Mouse (Mus musculus) neural tube, embryonic 12.5 days (tissue): ENCODE results near the gene Acyp2. TPM values are rescaled to one million over a fixed set of nuclear protein-coding genes. Genes with fewer than 3 reads are reported as not detected.

ENCODE experiments used
- ATAC-seq: fragments of 200-750 bp; cut with Nextera tagmentation; 2 replicates; pipeline ENCODE4 v1.8.0; 2017; ENCODE audit warnings: low read depth, mild to moderate bottlenecking, moderate TSS enrichment, moderate library complexity; ENCODE audit not compliant: low FRiP score
- H3K27ac ChIP-seq: fragments of 300-500 bp; sonication (generic); 2 replicates; pipeline ENCODE4 v1.5.1; 2016
- H3K27me3 ChIP-seq: fragments of 300-500 bp; sonication (generic); replicated peaks from 2 replicates; pipeline ENCODE4 v1.6.1; 2016; ENCODE audit warnings: mild to moderate bottlenecking
- H3K36me3 ChIP-seq: fragments of 300-500 bp; sonication (generic); 2 replicates; pipeline ENCODE4 v1.6.1; 2016; ENCODE audit warnings: mild to moderate bottlenecking
- H3K4me1 ChIP-seq: fragments of 300-500 bp; sonication (generic); 2 replicates; pipeline ENCODE4 v1.6.1; 2016
- H3K4me2 ChIP-seq: fragments of 300-500 bp; sonication (generic); replicated peaks from 2 replicates; pipeline ENCODE4 v1.6.1; 2016; ENCODE audit warnings: mild to moderate bottlenecking
- H3K4me3 ChIP-seq: fragments of 300-500 bp; sonication (generic); 2 replicates; pipeline ENCODE4 v1.5.1; 2016
- H3K9ac ChIP-seq: fragments of 300-500 bp; sonication (generic); 2 replicates; pipeline ENCODE4 v1.6.1; 2016; ENCODE audit warnings: mild to moderate bottlenecking
- H3K9me3 ChIP-seq: fragments of 300-500 bp; sonication (generic); 2 replicates; pipeline ENCODE4 v1.6.1; 2016; ENCODE audit warnings: mild to moderate bottlenecking
- WGBS: fragments of 180-500 bp; shearing (Covaris S2); methylation state at CpG from one replicate; pipeline ENCODE4 v1.1.7; 2016; 5-methylcytosine and 5-hydroxymethylcytosine counted together
- polyA plus RNA-seq: library from polyadenylated mRNA; unstranded; fragments of >200 nt; fragmentation: Nextera tagmentation; extraction: Ambion mirVana; gene quantifications from 2 replicates; pipeline ENCODE4 v1.2.1, GENCODE M21; 2016

Acyp2 gene
- 23.6 and 25.7 TPM in 2 replicates for polyA plus RNA-seq

- no peaks in the 10 kb centered on the region for H3K36me3 ChIP-seq
- under 1% methylated on average over 40 of the region's 40 CpGs for WGBS
- H3K9ac ChIP-seq = peak within 1 kb of the TSS; percentile 63
- H3K4me2 ChIP-seq = peak within 1 kb of the TSS; percentile 61
- H3K4me1 ChIP-seq = no peaks in the 10 kb centered on the region
- H3K27me3 ChIP-seq = no peaks in the 10 kb centered on the region
- no peaks in the 10 kb centered on the region for H3K9me3 ChIP-seq
- H3K27ac ChIP-seq = peak within 1 kb of the TSS; percentile 43
- ATAC-seq = peak; percentile 97
- peak within 1 kb of the TSS; percentile 55 for H3K4me3 ChIP-seq
Measured at GRCm38 (mm10) chr11:30649001-30649637, at the start of gene Acyp2. Acyp2 (minus strand) TSS chr11:30649587.

DNA sequence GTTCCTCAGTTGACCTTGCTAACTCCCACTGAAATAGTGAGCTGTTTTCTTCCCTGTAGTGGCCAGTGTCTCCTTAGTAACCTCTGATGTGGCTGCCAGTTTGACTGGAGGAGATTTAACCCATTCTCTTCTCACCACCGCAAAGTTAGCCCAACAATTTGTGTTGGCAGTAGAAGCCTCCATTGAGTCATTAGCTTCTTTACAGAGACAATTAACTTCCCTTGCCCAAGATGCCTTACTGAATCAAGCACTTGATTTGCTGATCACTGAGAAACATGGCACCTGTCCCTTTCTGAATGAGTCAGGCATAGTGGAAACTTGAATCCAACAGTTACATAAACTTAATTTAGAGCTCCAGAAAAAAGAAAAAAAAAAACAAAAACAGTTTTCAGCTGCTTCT, 40.0 kb upstream of the Acyp2 start:
- 73% methylated on average over 1 of the region's 1 CpGs for WGBS
- ATAC-seq = no peak
- H3K4me3 ChIP-seq = no peak overlapping the region
- no peak overlapping the region for H3K9ac ChIP-seq
- no peaks in the 10 kb centered on the region for H3K27me3 ChIP-seq
- no peaks in the 10 kb centered on the region for H3K36me3 ChIP-seq
- H3K4me2 ChIP-seq = no peak overlapping the region
- H3K9me3 ChIP-seq = no peaks in the 10 kb centered on the region
- no peak overlapping the region for H3K27ac ChIP-seq
- no peaks in the 10 kb centered on the region for H3K4me1 ChIP-seq

GRCm38 (mm10) chr11:30676086-30676485, 26.7 kb upstream of the Acyp2 start:
- no peaks in the 10 kb centered on the region for H3K4me1 ChIP-seq
- 85% methylated on average over 1 of the region's 1 CpGs for WGBS
- no peaks in the 10 kb centered on the region for H3K36me3 ChIP-seq
- no peak overlapping the region for H3K4me2 ChIP-seq
- H3K9ac ChIP-seq = no peak overlapping the region
- no peak overlapping the region for H3K27ac ChIP-seq
- H3K27me3 ChIP-seq = no peaks in the 10 kb centered on the region
- ATAC-seq = no peak
- no peaks in the 10 kb centered on the region for H3K9me3 ChIP-seq
- H3K4me3 ChIP-seq = no peak overlapping the region

- no peak for ATAC-seq
- H3K4me1 ChIP-seq = no peaks in the 10 kb centered on the region
- no peaks in the 10 kb centered on the region for H3K9me3 ChIP-seq
- WGBS = 47% methylated on average over 1 of the region's 1 CpGs
- no peaks in the 10 kb centered on the region for H3K36me3 ChIP-seq
- no peaks in the 10 kb centered on the region for H3K27me3 ChIP-seq
- no peak overlapping the region for H3K27ac ChIP-seq
- H3K4me2 ChIP-seq = no peak overlapping the region
- no peak overlapping the region for H3K9ac ChIP-seq
- no peak overlapping the region for H3K4me3 ChIP-seq
Measured at GRCm38 (mm10) chr11:30672719-30673118, 23.3 kb upstream of the Acyp2 start.

- Histone ChIP-seq H3K4me2 (no peak overlapping the region), H3K27me3 (no peaks in the 10 kb centered on the region), H3K4me3 (no peak overlapping the region), H3K27ac (no peak overlapping the region), H3K36me3 (no peaks in the 10 kb centered on the region), H3K4me1 (no peaks in the 10 kb centered on the region), H3K9ac (no peak overlapping the region), H3K9me3 (no peaks in the 10 kb centered on the region)
- 88% methylated on average over 3 of the region's 3 CpGs for WGBS
- ATAC-seq = no peak
Measured at GRCm38 (mm10) chr11:30663001-30663400, 13.6 kb upstream of the Acyp2 start.

GRCm38 (mm10) chr11:30662591-30662990, 13.2 kb upstream of the Acyp2 start:
- Histone ChIP-seq H3K9me3 (no peaks in the 10 kb centered on the region), H3K27me3 (no peaks in the 10 kb centered on the region), H3K36me3 (no peaks in the 10 kb centered on the region), H3K4me3 (no peak overlapping the region), H3K4me2 (no peak overlapping the region), H3K27ac (no peak overlapping the region), H3K9ac (no peak overlapping the region), H3K4me1 (no peaks in the 10 kb centered on the region)
- ATAC-seq = no peak
- WGBS = 95% methylated on average over 2 of the region's 2 CpGs

DNA sequence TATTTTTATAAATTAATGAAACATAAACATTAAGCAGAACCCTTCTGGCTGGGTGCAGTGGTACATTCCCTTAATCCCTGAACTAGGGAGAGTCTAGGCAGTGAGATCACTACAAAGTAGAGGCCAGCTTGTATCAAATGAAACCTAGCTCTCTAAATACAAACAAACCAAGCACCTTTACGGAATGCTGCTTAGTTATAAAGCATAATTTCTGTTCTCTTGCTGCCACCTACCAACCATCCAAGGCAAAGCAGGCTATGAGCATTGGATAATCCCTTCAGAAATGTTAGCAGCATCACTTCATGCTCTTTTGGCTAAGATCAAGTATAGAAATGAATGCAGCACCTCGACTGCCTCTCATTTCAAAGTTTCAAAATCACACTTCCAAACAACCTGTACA, 7.7 kb upstream of the Acyp2 start:
- Histone ChIP-seq H3K27ac (no peak overlapping the region), H3K27me3 (no peaks in the 10 kb centered on the region), H3K4me3 (no peak overlapping the region), H3K4me2 (no peak overlapping the region), H3K36me3 (no peaks in the 10 kb centered on the region), H3K4me1 (no peaks in the 10 kb centered on the region), H3K9me3 (no peaks in the 10 kb centered on the region), H3K9ac (no peak overlapping the region)
- 45% methylated on average over 2 of the region's 2 CpGs for WGBS
- peak; percentile 61; the same call in 1 of the 2 replicates for ATAC-seq

GRCm38 (mm10) chr11:30656060-30656459, 6.7 kb upstream of the Acyp2 start:
- Histone ChIP-seq H3K4me2 (no peak overlapping the region), H3K9ac (no peak overlapping the region), H3K4me1 (no peaks in the 10 kb centered on the region), H3K4me3 (no peak overlapping the region), H3K27ac (no peak overlapping the region), H3K36me3 (no peaks in the 10 kb centered on the region), H3K27me3 (no peaks in the 10 kb centered on the region), H3K9me3 (no peaks in the 10 kb centered on the region)
- 88% methylated on average over 4 of the region's 4 CpGs for WGBS
- ATAC-seq = no peak

DNA sequence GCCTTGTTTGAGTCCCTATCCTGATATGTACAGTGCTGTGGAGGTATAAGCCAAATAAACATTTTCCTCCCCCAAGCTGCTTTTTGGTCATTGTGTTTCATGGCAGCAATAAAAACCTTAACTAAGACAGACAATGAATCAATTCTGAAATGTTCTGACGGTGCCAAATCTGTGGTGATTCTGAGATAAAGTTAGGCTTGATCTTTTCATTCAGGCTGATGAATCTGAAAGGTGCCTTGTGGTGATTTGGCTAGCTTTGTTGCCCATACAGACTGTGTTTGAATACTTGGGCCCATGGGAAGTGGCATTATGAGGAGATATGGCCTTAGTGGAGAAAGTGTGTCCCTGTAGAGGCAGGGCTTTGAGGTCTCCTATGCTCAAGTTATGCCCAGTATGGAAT, 1.0 kb upstream of the Acyp2 start:
- WGBS = 80% methylated on average over 1 of the region's 1 CpGs
- no peaks in the 10 kb centered on the region for H3K27me3 ChIP-seq
- no peak overlapping the region for H3K4me3 ChIP-seq
- H3K4me2 ChIP-seq = no peak overlapping the region
- no peak overlapping the region for H3K9ac ChIP-seq
- ATAC-seq = no peak
- no peaks in the 10 kb centered on the region for H3K36me3 ChIP-seq
- no peaks in the 10 kb centered on the region for H3K9me3 ChIP-seq
- no peaks in the 10 kb centered on the region for H3K4me1 ChIP-seq
- H3K27ac ChIP-seq = no peak overlapping the region

DNA sequence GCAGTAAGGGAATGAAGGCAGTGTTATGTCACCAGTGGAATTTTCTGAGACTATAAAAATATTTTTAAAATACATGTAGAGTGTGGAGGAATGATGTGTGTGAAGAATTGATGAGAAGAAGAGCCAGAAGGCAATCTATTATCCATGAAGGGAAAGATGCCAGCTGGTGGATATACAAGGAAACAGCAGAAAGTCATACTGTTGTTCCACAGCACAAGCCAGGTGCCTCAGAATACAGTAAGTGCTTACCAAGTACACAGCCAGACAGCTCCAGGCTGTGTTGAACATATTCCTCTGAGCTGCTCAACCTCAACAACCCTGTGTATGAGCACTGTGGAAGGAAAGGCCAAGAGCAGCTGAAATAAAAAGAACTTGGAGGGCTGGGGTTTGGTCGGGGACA, 13.7 kb downstream of the Acyp2 start:
- Histone ChIP-seq H3K9me3 (no peaks in the 10 kb centered on the region), H3K27ac (no peak overlapping the region), H3K4me2 (no peak overlapping the region), H3K9ac (no peak overlapping the region), H3K36me3 (no peaks in the 10 kb centered on the region), H3K4me3 (no peak overlapping the region), H3K4me1 (no peaks in the 10 kb centered on the region), H3K27me3 (no peaks in the 10 kb centered on the region)
- 88% methylated on average over 1 of the region's 1 CpGs for WGBS
- no peak for ATAC-seq

DNA sequence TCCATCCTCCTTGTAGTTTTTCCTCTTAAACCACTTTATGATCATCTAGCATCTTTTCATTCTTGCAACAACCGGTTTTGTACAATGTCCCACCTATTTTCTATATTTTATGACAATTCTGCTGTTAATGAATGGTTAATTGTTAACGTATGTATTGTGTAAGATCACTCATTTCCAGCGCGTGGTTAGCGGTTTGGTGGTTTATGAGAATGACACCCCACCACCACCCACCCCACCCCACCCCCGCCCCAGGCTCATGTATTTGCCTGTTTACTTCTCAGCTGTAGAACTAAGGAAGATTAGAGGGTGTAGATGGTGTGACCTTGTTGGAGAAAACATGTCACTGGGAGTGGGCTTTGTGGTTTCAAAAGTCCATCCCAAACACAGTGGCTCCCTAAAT, 18.9 kb downstream of the Acyp2 start:
- Histone ChIP-seq H3K9ac (no peak overlapping the region), H3K27ac (no peak overlapping the region), H3K4me1 (no peaks in the 10 kb centered on the region), H3K4me3 (no peak overlapping the region), H3K9me3 (no peaks in the 10 kb centered on the region), H3K4me2 (no peak overlapping the region), H3K36me3 (no peaks in the 10 kb centered on the region), H3K27me3 (no peaks in the 10 kb centered on the region)
- WGBS = 87% methylated on average over 6 of the region's 6 CpGs
- no peak for ATAC-seq

DNA sequence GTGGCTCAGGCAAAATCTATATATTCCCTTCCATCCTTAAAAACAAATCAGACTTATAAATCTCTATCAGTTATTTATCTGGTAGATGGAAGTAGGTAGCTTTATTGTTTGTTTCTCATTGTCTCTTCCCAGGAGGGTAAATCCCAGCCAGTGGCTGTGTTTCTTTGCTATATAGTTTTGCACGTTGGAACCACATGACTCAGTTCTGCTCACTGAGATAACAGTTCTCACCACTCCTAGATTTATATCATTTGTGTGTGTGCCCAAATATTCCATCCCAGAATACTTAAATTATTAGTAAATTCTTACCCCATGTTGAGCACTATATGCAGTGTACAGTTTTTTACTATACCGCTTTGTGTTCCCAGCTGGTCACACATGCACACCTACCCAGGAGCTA, 26.2 kb downstream of the Acyp2 start:
- Histone ChIP-seq H3K4me3 (no peak overlapping the region), H3K9me3 (no peaks in the 10 kb centered on the region), H3K27me3 (no peaks in the 10 kb centered on the region), H3K36me3 (no peaks in the 10 kb centered on the region), H3K4me2 (no peak overlapping the region), H3K4me1 (no peaks in the 10 kb centered on the region), H3K9ac (no peak overlapping the region), H3K27ac (no peak overlapping the region)
- WGBS = 88% methylated on average over 2 of the region's 2 CpGs
- ATAC-seq = no peak
